Mouse (Mus musculus): ENCODE measurements at regions not wholly inside any gene's neighbourhood (a gene's known extent, or its start where the extent isn't known, plus 50 kb on each side); places are given as distances from the start of the nearest gene placed in this dataset.

- in situ Hi-C loops (cut with MboI, MseI) = no loop called here
These were observed 70.9 kb downstream of the Asb1 start for GRCm38 (mm10) chr1:91611281-91611680.

- in situ Hi-C loops (cut with MboI, MseI) = no loop called here
These were observed 71.3 kb downstream of the Asb1 start for GRCm38 (mm10) chr1:91611694-91612093.

- in situ Hi-C loops (cut with MboI, MseI) = no loop called here
These were observed 72.6 kb downstream of the Asb1 start for GRCm38 (mm10) chr1:91612912-91613311.

- in situ Hi-C loops (cut with MboI, MseI) = no loop called here
These were observed 75.1 kb downstream of the Asb1 start for GRCm38 (mm10) chr1:91615396-91615795.

GRCm38 (mm10) chr1:91618527-91619135 is 78.3 kb downstream of the Asb1 start:
- in situ Hi-C loops (cut with MboI, MseI) = no loop called here

- in situ Hi-C loops (cut with MboI, MseI) = no loop called here
These were observed 80.8 kb downstream of the Asb1 start for GRCm38 (mm10) chr1:91621141-91621540.

- in situ Hi-C loops (cut with MboI, MseI) = no loop called here
These were observed 82.5 kb downstream of the Asb1 start for GRCm38 (mm10) chr1:91622874-91623273.

GRCm38 (mm10) chr1:91624028-91624427 is 83.7 kb downstream of the Asb1 start:
- in situ Hi-C loops (cut with MboI, MseI) = no loop called here

- in situ Hi-C loops (cut with MboI, MseI) = no loop called here
These were observed 84.4 kb downstream of the Asb1 start for GRCm38 (mm10) chr1:91624531-91625300.

GRCm38 (mm10) chr1:91626090-91626489 is 85.7 kb downstream of the Asb1 start:
- in situ Hi-C loops (cut with MboI, MseI) = no loop called here

GRCm38 (mm10) chr1:91630206-91630605 is 89.9 kb downstream of the Asb1 start:
- in situ Hi-C loops (cut with MboI, MseI) = no loop called here

GRCm38 (mm10) chr1:91630871-91631410 is 90.6 kb downstream of the Asb1 start:
- in situ Hi-C loops (cut with MboI, MseI) = no loop called here

GRCm38 (mm10) chr1:91632906-91633493 is 92.7 kb downstream of the Asb1 start:
- in situ Hi-C loops (cut with MboI, MseI) = no loop called here

GRCm38 (mm10) chr1:91636571-91636970 is 96.2 kb downstream of the Asb1 start:
- in situ Hi-C loops (cut with MboI, MseI) = no loop called here

GRCm38 (mm10) chr1:91640551-91640950 is 100.2 kb downstream of the Asb1 start:
- in situ Hi-C loops (cut with MboI, MseI) = no loop called here

GRCm38 (mm10) chr1:91658991-91659441 is 118.7 kb downstream of the Asb1 start:
- in situ Hi-C loops (cut with MboI, MseI) = loop anchor here (5.0 to 10.0 kb wide), 2 partner anchors 43 to 1114 kb away; no protein-coding TSS in a partner anchor

GRCm38 (mm10) chr1:91659486-91659885 is 119.1 kb downstream of the Asb1 start:
- in situ Hi-C loops (cut with MboI, MseI) = loop anchor here (5.0 to 10.0 kb wide), 2 partner anchors 43 to 1115 kb away; no protein-coding TSS in a partner anchor

- in situ Hi-C loops (cut with MboI, MseI) = no loop called here
These were observed 122.9 kb downstream of the Asb1 start for GRCm38 (mm10) chr1:91663289-91663688.

GRCm38 (mm10) chr1:91664622-91665021 is 124.3 kb downstream of the Asb1 start:
- in situ Hi-C loops (cut with MboI, MseI) = no loop called here

GRCm38 (mm10) chr1:91668530-91668929 is 128.2 kb downstream of the Asb1 start:
- in situ Hi-C loops (cut with MboI, MseI) = no loop called here

GRCm38 (mm10) chr1:91670980-91671379 is 130.3 kb upstream of the Twist2 start:
- in situ Hi-C loops (cut with MboI, MseI) = no loop called here

GRCm38 (mm10) chr1:91674082-91674655 is 127.1 kb upstream of the Twist2 start:
- in situ Hi-C loops (cut with MboI, MseI) = no loop called here
